Mouse (Mus musculus): ENCODE data around the gene C87414.
"Not testable (repeated sequence)": the region's sequence is repeated elsewhere in the genome, so short reads cannot be mapped to it uniquely, and the experiment has no call there.

The C87414 gene

GRCm38 (mm10) chr5:93671451-93671850 lies at the start of gene C87414:
C87414 (minus strand) TSS chr5:93671551.
- DNase-seq (ENCODE audit: low read depth): not testable (repeated sequence)

GRCm38 (mm10) chr5:93684661-93685060 lies 13.3 kb upstream of the C87414 start:
- DNase-seq (ENCODE audit: low read depth): not testable (repeated sequence)

Data from induced T-regulatory cell, adult 2 months (primary cell).